Mouse (Mus musculus): ENCODE results near the gene Wdr89.

GRCm38 (mm10) chr12:75622835-75623234 lies 46.5 kb downstream of the Wdr89 start:
- TF ChIP-seq GATA1 (IDR thresholded peaks at IDR 0.05; ENCODE audit: low read length) (no peak), TAL1 (IDR thresholded peaks at IDR 0.05; ENCODE audit: low read length) (no peak)
